Mouse (Mus musculus): ENCODE results near the gene Fam198b. TPM values are rescaled to one million over a fixed set of nuclear protein-coding genes. Genes with fewer than 3 reads are reported as not detected.
A peak's percentile ranks its signal among the peaks of the same experiment; 100 is the strongest.

The Fam198b gene
- polyA plus RNA-seq, 1 experiment from 2014 or later = 6.6 TPM

GRCm38 (mm10) chr3:79885686-79886356 is 1.5 kb downstream of the Fam198b start:
- H3K4me2 ChIP-seq (replicated peaks) = peak overlapping the region; percentile 17
- no peaks in the 10 kb centered on the region for H3K36me3 ChIP-seq
- peaks cover 14% of the 10 kb centered on the region; the same call in 1 of the 2 replicates for H3K4me1 ChIP-seq
- no peak overlapping the region for H3K9ac ChIP-seq
- no peaks in the 10 kb centered on the region for H3K9me3 ChIP-seq
- WGBS = 64% methylated on average over 19 of the region's 19 CpGs
- ATAC-seq (ENCODE audit: insufficient number of reproducible peaks, insufficient read depth, low FRiP score, low TSS enrichment) = no peak
- H3K27me3 ChIP-seq = no peaks in the 10 kb centered on the region
- peak overlapping the region; percentile 14; the same call in 1 of the 2 replicates for H3K4me3 ChIP-seq
- H3K27ac ChIP-seq = peak overlapping the region; percentile 54; the same call in 1 of the 2 replicates

GRCm38 (mm10) chr3:79886357-79887091 is 2.2 kb downstream of the Fam198b start:
- Histone ChIP-seq H3K9me3 (no peaks in the 10 kb centered on the region), H3K9ac (no peak overlapping the region), H3K36me3 (no peaks in the 10 kb centered on the region), H3K27me3 (no peaks in the 10 kb centered on the region), H3K4me3 (no peak overlapping the region; the same call in 1 of the 2 replicates), H3K4me1 (peaks cover 14% of the 10 kb centered on the region; the same call in 1 of the 2 replicates), H3K4me2 (replicated peaks) (peak overlapping the region; percentile 27), H3K27ac (peak overlapping the region; percentile 54; the same call in 1 of the 2 replicates)
- peak; percentile 72; the same call in 1 of the 2 replicates for ATAC-seq (ENCODE audit: insufficient number of reproducible peaks, insufficient read depth, low FRiP score, low TSS enrichment)
- WGBS = 89% methylated on average over 23 of the region's 23 CpGs

GRCm38 (mm10) chr3:79887161-79887855 is 3.0 kb downstream of the Fam198b start:
- Histone ChIP-seq H3K4me3 (no peak overlapping the region), H3K9me3 (no peaks in the 10 kb centered on the region), H3K27ac (0 out of 2 replicates have a peak overlapping the region, but pooled peaks have one; percentile 30), H3K36me3 (no peaks in the 10 kb centered on the region), H3K27me3 (no peaks in the 10 kb centered on the region), H3K9ac (no peak overlapping the region), H3K4me1 (peaks cover 14% of the 10 kb centered on the region; the same call in 1 of the 2 replicates), H3K4me2 (replicated peaks) (peak overlapping the region; percentile 27)
- 44% methylated on average over 8 of the region's 8 CpGs for WGBS
- peak; percentile 52; the same call in 1 of the 2 replicates for ATAC-seq (ENCODE audit: insufficient number of reproducible peaks, insufficient read depth, low FRiP score, low TSS enrichment)

GRCm38 (mm10) chr3:79887966-79888365 is 3.6 kb downstream of the Fam198b start:
- Histone ChIP-seq H3K4me2 (replicated peaks) (no peak overlapping the region), H3K4me1 (peaks cover 14% of the 10 kb centered on the region; the same call in 1 of the 2 replicates), H3K4me3 (no peak overlapping the region), H3K36me3 (no peaks in the 10 kb centered on the region), H3K27me3 (no peaks in the 10 kb centered on the region), H3K9me3 (no peaks in the 10 kb centered on the region), H3K9ac (no peak overlapping the region), H3K27ac (no peak overlapping the region)
- no peak for ATAC-seq (ENCODE audit: insufficient number of reproducible peaks, insufficient read depth, low FRiP score, low TSS enrichment)
- WGBS = 88% methylated on average over 2 of the region's 2 CpGs

- 66% methylated on average over 13 of the region's 13 CpGs for WGBS
- ATAC-seq (ENCODE audit: insufficient number of reproducible peaks, insufficient read depth, low FRiP score, low TSS enrichment) = no peak
- Histone ChIP-seq H3K36me3 (no peaks in the 10 kb centered on the region), H3K27me3 (no peaks in the 10 kb centered on the region), H3K9me3 (no peaks in the 10 kb centered on the region), H3K27ac (no peak overlapping the region), H3K4me3 (no peak overlapping the region), H3K4me1 (no peaks in the 10 kb centered on the region), H3K4me2 (replicated peaks) (no peak overlapping the region), H3K9ac (no peak overlapping the region)
These were observed 13.4 kb downstream of the Fam198b start for GRCm38 (mm10) chr3:79897534-79898370.

GRCm38 (mm10) chr3:79898514-79898913 is 14.2 kb downstream of the Fam198b start:
- no peak overlapping the region for H3K9ac ChIP-seq
- H3K4me2 ChIP-seq (replicated peaks) = no peak overlapping the region
- H3K27ac ChIP-seq = no peak overlapping the region
- no peaks in the 10 kb centered on the region for H3K9me3 ChIP-seq
- no peak for ATAC-seq (ENCODE audit: insufficient number of reproducible peaks, insufficient read depth, low FRiP score, low TSS enrichment)
- H3K36me3 ChIP-seq = no peaks in the 10 kb centered on the region
- H3K27me3 ChIP-seq = no peaks in the 10 kb centered on the region
- H3K4me1 ChIP-seq = no peaks in the 10 kb centered on the region
- no peak overlapping the region for H3K4me3 ChIP-seq

- 86% methylated on average over 9 of the region's 9 CpGs for WGBS
- Histone ChIP-seq H3K4me1 (no peaks in the 10 kb centered on the region), H3K9me3 (no peaks in the 10 kb centered on the region), H3K4me2 (replicated peaks) (no peak overlapping the region), H3K9ac (no peak overlapping the region), H3K36me3 (no peaks in the 10 kb centered on the region), H3K27me3 (no peaks in the 10 kb centered on the region), H3K4me3 (no peak overlapping the region), H3K27ac (no peak overlapping the region)
- no peak for ATAC-seq (ENCODE audit: insufficient number of reproducible peaks, insufficient read depth, low FRiP score, low TSS enrichment)
These were observed 15.6 kb downstream of the Fam198b start for GRCm38 (mm10) chr3:79899906-79900305.

GRCm38 (mm10) chr3:79900502-79900901 is 16.2 kb downstream of the Fam198b start:
- H3K36me3 ChIP-seq = no peaks in the 10 kb centered on the region
- no peak overlapping the region for H3K4me2 ChIP-seq (replicated peaks)
- WGBS = 98% methylated on average over 2 of the region's 2 CpGs
- no peaks in the 10 kb centered on the region for H3K9me3 ChIP-seq
- no peak overlapping the region for H3K9ac ChIP-seq
- H3K27me3 ChIP-seq = no peaks in the 10 kb centered on the region
- H3K4me3 ChIP-seq = no peak overlapping the region
- no peaks in the 10 kb centered on the region for H3K4me1 ChIP-seq
- no peak overlapping the region for H3K27ac ChIP-seq
- ATAC-seq (ENCODE audit: insufficient number of reproducible peaks, insufficient read depth, low FRiP score, low TSS enrichment) = no peak

GRCm38 (mm10) chr3:79901321-79901720 is 17.0 kb downstream of the Fam198b start:
- Histone ChIP-seq H3K36me3 (no peaks in the 10 kb centered on the region), H3K9me3 (no peaks in the 10 kb centered on the region), H3K4me1 (no peaks in the 10 kb centered on the region), H3K4me3 (no peak overlapping the region), H3K27ac (no peak overlapping the region), H3K9ac (no peak overlapping the region), H3K27me3 (no peaks in the 10 kb centered on the region), H3K4me2 (replicated peaks) (no peak overlapping the region)
- ATAC-seq (ENCODE audit: insufficient number of reproducible peaks, insufficient read depth, low FRiP score, low TSS enrichment) = no peak
- WGBS = 77% methylated on average over 6 of the region's 6 CpGs

GRCm38 (mm10) chr3:79901734-79902133 is 17.4 kb downstream of the Fam198b start:
- no peak overlapping the region for H3K4me2 ChIP-seq (replicated peaks)
- no peaks in the 10 kb centered on the region for H3K36me3 ChIP-seq
- H3K9ac ChIP-seq = no peak overlapping the region
- WGBS = 88% methylated on average over 4 of the region's 4 CpGs
- no peaks in the 10 kb centered on the region for H3K27me3 ChIP-seq
- ATAC-seq (ENCODE audit: insufficient number of reproducible peaks, insufficient read depth, low FRiP score, low TSS enrichment) = no peak
- no peak overlapping the region for H3K27ac ChIP-seq
- no peak overlapping the region for H3K4me3 ChIP-seq
- no peaks in the 10 kb centered on the region for H3K4me1 ChIP-seq
- no peaks in the 10 kb centered on the region for H3K9me3 ChIP-seq

- no peak for ATAC-seq (ENCODE audit: insufficient number of reproducible peaks, insufficient read depth, low FRiP score, low TSS enrichment)
- Histone ChIP-seq H3K27me3 (no peaks in the 10 kb centered on the region), H3K4me1 (no peaks in the 10 kb centered on the region), H3K27ac (no peak overlapping the region), H3K4me3 (no peak overlapping the region), H3K9ac (no peak overlapping the region), H3K36me3 (no peaks in the 10 kb centered on the region), H3K4me2 (replicated peaks) (no peak overlapping the region), H3K9me3 (no peaks in the 10 kb centered on the region)
- 69% methylated on average over 6 of the region's 6 CpGs for WGBS
These were observed 19.5 kb downstream of the Fam198b start for GRCm38 (mm10) chr3:79903803-79904202.

Data from embryonic facial prominence, embryonic 12.5 days (tissue).